Mouse (Mus musculus): ENCODE data around the gene Slc6a5. TPM values are rescaled to one million over a fixed set of nuclear protein-coding genes. Genes with fewer than 3 reads are reported as not detected.
A peak's percentile ranks its signal among the peaks of the same experiment; 100 is the strongest.

Slc6a5 gene
- polyA plus RNA-seq, 1 experiment from 2014 or later, result 0.08 TPM

GRCm38 (mm10) chr7:49953546-49954181 lies 43.7 kb downstream of the Slc6a5 start:
- no peak overlapping the region for H3K9ac ChIP-seq (ENCODE audit: low read depth, low read length)
- no peak for ATAC-seq (ENCODE audit: low read depth)
- H3K9me3 ChIP-seq (ENCODE audit: control insufficient read depth, low read length), result no peaks in the 10 kb centered on the region
- H3K4me2 ChIP-seq (ENCODE audit: low read depth, low read length), result no peak overlapping the region
- DNase-seq (ENCODE audit: low spot score), result peak; percentile 38
- no peaks in the 10 kb centered on the region for H3K4me1 ChIP-seq (ENCODE audit: control insufficient read depth, insufficient read depth, low read length)
- H3K27ac ChIP-seq (replicated peaks; ENCODE audit: low read depth, low read length), result no peak overlapping the region
- WGBS, result 42% methylated on average over 4 of the region's 4 CpGs
- H3K27me3 ChIP-seq (replicated peaks; ENCODE audit: control insufficient read depth, insufficient read depth, low read length), result no peaks in the 10 kb centered on the region
- no peaks in the 10 kb centered on the region for H3K36me3 ChIP-seq (ENCODE audit: control insufficient read depth, insufficient read depth, low read length)
- no peak overlapping the region for H3K4me3 ChIP-seq (ENCODE audit: low read depth, low read length)

GRCm38 (mm10) chr7:49954834-49955233 lies 44.9 kb downstream of the Slc6a5 start:
- H3K4me3 ChIP-seq (ENCODE audit: low read depth, low read length), result no peak overlapping the region
- ATAC-seq (ENCODE audit: low read depth), result no peak
- H3K9ac ChIP-seq (ENCODE audit: low read depth, low read length), result no peak overlapping the region
- H3K4me1 ChIP-seq (ENCODE audit: control insufficient read depth, insufficient read depth, low read length), result no peaks in the 10 kb centered on the region
- no peaks in the 10 kb centered on the region for H3K36me3 ChIP-seq (ENCODE audit: control insufficient read depth, insufficient read depth, low read length)
- no peak for DNase-seq (ENCODE audit: low spot score)
- H3K27ac ChIP-seq (replicated peaks; ENCODE audit: low read depth, low read length), result no peak overlapping the region
- no peak overlapping the region for H3K4me2 ChIP-seq (ENCODE audit: low read depth, low read length)
- WGBS, result 72% methylated on average over 7 of the region's 7 CpGs
- no peaks in the 10 kb centered on the region for H3K9me3 ChIP-seq (ENCODE audit: control insufficient read depth, low read length)
- no peaks in the 10 kb centered on the region for H3K27me3 ChIP-seq (replicated peaks; ENCODE audit: control insufficient read depth, insufficient read depth, low read length)

GRCm38 (mm10) chr7:49957142-49957541 lies 47.2 kb downstream of the Slc6a5 start:
- Histone ChIP-seq H3K9ac (ENCODE audit: low read depth, low read length) (no peak overlapping the region), H3K4me1 (ENCODE audit: control insufficient read depth, insufficient read depth, low read length) (no peaks in the 10 kb centered on the region), H3K4me3 (ENCODE audit: low read depth, low read length) (no peak overlapping the region), H3K4me2 (ENCODE audit: low read depth, low read length) (no peak overlapping the region), H3K9me3 (ENCODE audit: control insufficient read depth, low read length) (no peaks in the 10 kb centered on the region), H3K27me3 (replicated peaks; ENCODE audit: control insufficient read depth, insufficient read depth, low read length) (no peaks in the 10 kb centered on the region), H3K27ac (replicated peaks; ENCODE audit: low read depth, low read length) (no peak overlapping the region), H3K36me3 (ENCODE audit: control insufficient read depth, insufficient read depth, low read length) (no peaks in the 10 kb centered on the region)
- 76% methylated on average over 2 of the region's 3 CpGs for WGBS
- no peak for DNase-seq (ENCODE audit: low spot score)
- ATAC-seq (ENCODE audit: low read depth), result no peak

GRCm38 (mm10) chr7:49963764-49964163 lies 53.8 kb downstream of the Slc6a5 start:
- WGBS, result 74% methylated on average over 2 of the region's 2 CpGs
- Histone ChIP-seq H3K36me3 (ENCODE audit: control insufficient read depth, insufficient read depth, low read length) (no peaks in the 10 kb centered on the region), H3K27me3 (replicated peaks; ENCODE audit: control insufficient read depth, insufficient read depth, low read length) (no peaks in the 10 kb centered on the region), H3K4me1 (ENCODE audit: control insufficient read depth, insufficient read depth, low read length) (no peaks in the 10 kb centered on the region), H3K9me3 (ENCODE audit: control insufficient read depth, low read length) (no peaks in the 10 kb centered on the region), H3K4me2 (ENCODE audit: low read depth, low read length) (no peak overlapping the region), H3K4me3 (ENCODE audit: low read depth, low read length) (no peak overlapping the region), H3K9ac (ENCODE audit: low read depth, low read length) (no peak overlapping the region), H3K27ac (replicated peaks; ENCODE audit: low read depth, low read length) (no peak overlapping the region)
- DNase-seq (ENCODE audit: low spot score), result no peak
- no peak for ATAC-seq (ENCODE audit: low read depth)

- no peak overlapping the region for H3K9ac ChIP-seq (ENCODE audit: low read depth, low read length)
- ATAC-seq (ENCODE audit: low read depth), result no peak
- WGBS, result 60% methylated on average over 4 of the region's 4 CpGs
These were observed 59.6 kb downstream of the Slc6a5 start for GRCm38 (mm10) chr7:49969516-49969915.

GRCm38 (mm10) chr7:49974841-49975440 lies 65.0 kb downstream of the Slc6a5 start, which contains the start of gene Nell1:
Gene Nell1, plus strand, starts transcription at chr7:49974864.
- Histone ChIP-seq H3K4me2 (ENCODE audit: low read depth, low read length) (peak within 1 kb of the TSS; percentile 95), H3K36me3 (ENCODE audit: control insufficient read depth, insufficient read depth, low read length) (no peaks in the 10 kb centered on the region), H3K9ac (ENCODE audit: low read depth, low read length) (peak within 1 kb of the TSS; percentile 60), H3K4me3 (ENCODE audit: low read depth, low read length) (peak within 1 kb of the TSS; percentile 54), H3K4me1 (ENCODE audit: control insufficient read depth, insufficient read depth, low read length) (no peaks in the 10 kb centered on the region; the same call in 1 of the 2 replicates), H3K27me3 (replicated peaks; ENCODE audit: control insufficient read depth, insufficient read depth, low read length) (peaks cover 76% of the 10 kb centered on the region), H3K27ac (replicated peaks; ENCODE audit: low read depth, low read length) (no peak within 1 kb of the TSS), H3K9me3 (ENCODE audit: control insufficient read depth, low read length) (no peaks in the 10 kb centered on the region)
- WGBS, result 0% methylated on average over 26 of the region's 52 CpGs
- ATAC-seq (ENCODE audit: low read depth) (peak; percentile 57), DNase-seq (ENCODE audit: low spot score) (peak; percentile 12)

More at GRCm38 (mm10) chr7:49969516-49969915, 59.6 kb downstream of the Slc6a5 start:
- H3K27me3 ChIP-seq (replicated peaks; ENCODE audit: control insufficient read depth, insufficient read depth, low read length), result peaks cover 31% of the 10 kb centered on the region
- no peak for DNase-seq (ENCODE audit: low spot score)
- no peak overlapping the region for H3K4me3 ChIP-seq (ENCODE audit: low read depth, low read length)
- no peak overlapping the region for H3K4me2 ChIP-seq (ENCODE audit: low read depth, low read length)
- H3K4me1 ChIP-seq (ENCODE audit: control insufficient read depth, insufficient read depth, low read length), result no peaks in the 10 kb centered on the region
- no peaks in the 10 kb centered on the region for H3K36me3 ChIP-seq (ENCODE audit: control insufficient read depth, insufficient read depth, low read length)
- H3K27ac ChIP-seq (replicated peaks; ENCODE audit: low read depth, low read length), result no peak overlapping the region
- no peaks in the 10 kb centered on the region for H3K9me3 ChIP-seq (ENCODE audit: control insufficient read depth, low read length)

- 1% methylated on average over 27 of the region's 40 CpGs for WGBS
- DNase-seq (ENCODE audit: low spot score) (peak; percentile 18), ATAC-seq (ENCODE audit: low read depth) (peak; percentile 66; the same call in 1 of the 2 replicates)
- Histone ChIP-seq H3K4me3 (ENCODE audit: low read depth, low read length) (peak overlapping the region; percentile 54), H3K36me3 (ENCODE audit: control insufficient read depth, insufficient read depth, low read length) (no peaks in the 10 kb centered on the region), H3K27ac (replicated peaks; ENCODE audit: low read depth, low read length) (no peak overlapping the region), H3K9ac (ENCODE audit: low read depth, low read length) (peak overlapping the region; percentile 60), H3K9me3 (ENCODE audit: control insufficient read depth, low read length) (no peaks in the 10 kb centered on the region), H3K4me1 (ENCODE audit: control insufficient read depth, insufficient read depth, low read length) (no peaks in the 10 kb centered on the region; the same call in 1 of the 2 replicates), H3K27me3 (replicated peaks; ENCODE audit: control insufficient read depth, insufficient read depth, low read length) (peaks cover 76% of the 10 kb centered on the region), H3K4me2 (ENCODE audit: low read depth, low read length) (peak overlapping the region; percentile 95)
These were observed 65.6 kb downstream of the Slc6a5 start for GRCm38 (mm10) chr7:49975441-49976121.

- H3K36me3 ChIP-seq (ENCODE audit: control insufficient read depth, insufficient read depth, low read length), result no peaks in the 10 kb centered on the region
- no peak overlapping the region for H3K27ac ChIP-seq (replicated peaks; ENCODE audit: low read depth, low read length)
- DNase-seq (ENCODE audit: low spot score), result peak; percentile 8
- H3K4me3 ChIP-seq (ENCODE audit: low read depth, low read length), result no peak overlapping the region
- H3K9me3 ChIP-seq (ENCODE audit: control insufficient read depth, low read length), result no peaks in the 10 kb centered on the region
- WGBS, result 18% methylated on average over 9 of the region's 9 CpGs
- peaks cover 27% of the 10 kb centered on the region for H3K27me3 ChIP-seq (replicated peaks; ENCODE audit: control insufficient read depth, insufficient read depth, low read length)
- no peak overlapping the region for H3K4me2 ChIP-seq (ENCODE audit: low read depth, low read length)
- no peak overlapping the region for H3K9ac ChIP-seq (ENCODE audit: low read depth, low read length)
- no peak for ATAC-seq (ENCODE audit: low read depth)
- no peaks in the 10 kb centered on the region for H3K4me1 ChIP-seq (ENCODE audit: control insufficient read depth, insufficient read depth, low read length)
These were observed 71.7 kb downstream of the Slc6a5 start for GRCm38 (mm10) chr7:49981511-49982227.

Data from embryonic facial prominence, embryonic 14.5 days (tissue).